Mouse (Mus musculus): ENCODE results near the gene Ndst2.

- no peak for TF ChIP-seq CTCF (IDR thresholded peaks at IDR 0.05; ENCODE audit: borderline replicate concordance, extremely low read depth, insufficient read depth, insufficient read length)
- no peak for TF ChIP-seq POLR2A (IDR thresholded peaks at IDR 0.05; ENCODE audit: borderline replicate concordance, extremely low read depth, insufficient read depth, insufficient read length, poor library complexity, severe bottlenecking)
These were observed 33.6 kb upstream of the Ndst2 start for GRCm38 (mm10) chr14:20767936-20768335.

All from brain, embryonic 14.5 days (tissue).